Mouse (Mus musculus) hindbrain, embryonic 12.5 days (tissue): ENCODE results near the gene Ptpre. TPM values are rescaled to one million over a fixed set of nuclear protein-coding genes. Genes with fewer than 3 reads are reported as not detected.
"Not testable (repeated sequence)": the region's sequence is repeated elsewhere in the genome, so short reads cannot be mapped to it uniquely, and the experiment has no call there.

Experiments
- ATAC-seq: fragments of 200-750 bp; cut with Nextera tagmentation; 2 replicates; pipeline ENCODE4 v1.8.0; 2017; ENCODE audit warnings: moderate TSS enrichment; ENCODE audit not compliant: low FRiP score
- H3K27ac ChIP-seq: fragments of 300-500 bp; sonication (generic); 2 replicates; pipeline ENCODE4 v1.5.1; 2016; ENCODE audit warnings: mild to moderate bottlenecking
- H3K27me3 ChIP-seq: fragments of 300-500 bp; sonication (generic); 2 replicates; pipeline ENCODE4 v1.6.1; 2016; ENCODE audit warnings: mild to moderate bottlenecking
- H3K36me3 ChIP-seq: fragments of 300-500 bp; sonication (generic); 2 replicates; pipeline ENCODE4 v1.6.1; 2016; ENCODE audit warnings: mild to moderate bottlenecking
- H3K4me1 ChIP-seq: fragments of 300-500 bp; sonication (generic); 2 replicates; pipeline ENCODE4 v1.6.1; 2016
- H3K4me2 ChIP-seq: fragments of 300-500 bp; sonication (generic); replicated peaks from 2 replicates; pipeline ENCODE4 v1.6.1; 2016; ENCODE audit warnings: mild to moderate bottlenecking
- H3K4me3 ChIP-seq: fragments of 300-500 bp; sonication (generic); 2 replicates; pipeline ENCODE4 v1.5.1; 2016; ENCODE audit warnings: mild to moderate bottlenecking
- H3K9ac ChIP-seq: fragments of 300-500 bp; sonication (generic); 2 replicates; pipeline ENCODE4 v1.6.1; 2016; ENCODE audit warnings: mild to moderate bottlenecking, moderate library complexity
- H3K9me3 ChIP-seq: fragments of 300-500 bp; sonication (generic); replicated peaks from 2 replicates; pipeline ENCODE4 v1.6.1; 2016; ENCODE audit warnings: mild to moderate bottlenecking
- WGBS: fragments of 180-500 bp; shearing (Covaris S2); methylation state at CpG from one replicate; pipeline ENCODE4 v1.1.7; 2016; 5-methylcytosine and 5-hydroxymethylcytosine counted together
- polyA plus RNA-seq: library from polyadenylated mRNA; unstranded; fragments of >200 nt; fragmentation: Nextera tagmentation; extraction: Ambion mirVana; gene quantifications from 2 replicates; pipeline ENCODE4 v1.2.1, GENCODE M21; 2016

Gene Ptpre
- polyA plus RNA-seq, 1 experiment from 2014 or later: 2.5 TPM

DNA sequence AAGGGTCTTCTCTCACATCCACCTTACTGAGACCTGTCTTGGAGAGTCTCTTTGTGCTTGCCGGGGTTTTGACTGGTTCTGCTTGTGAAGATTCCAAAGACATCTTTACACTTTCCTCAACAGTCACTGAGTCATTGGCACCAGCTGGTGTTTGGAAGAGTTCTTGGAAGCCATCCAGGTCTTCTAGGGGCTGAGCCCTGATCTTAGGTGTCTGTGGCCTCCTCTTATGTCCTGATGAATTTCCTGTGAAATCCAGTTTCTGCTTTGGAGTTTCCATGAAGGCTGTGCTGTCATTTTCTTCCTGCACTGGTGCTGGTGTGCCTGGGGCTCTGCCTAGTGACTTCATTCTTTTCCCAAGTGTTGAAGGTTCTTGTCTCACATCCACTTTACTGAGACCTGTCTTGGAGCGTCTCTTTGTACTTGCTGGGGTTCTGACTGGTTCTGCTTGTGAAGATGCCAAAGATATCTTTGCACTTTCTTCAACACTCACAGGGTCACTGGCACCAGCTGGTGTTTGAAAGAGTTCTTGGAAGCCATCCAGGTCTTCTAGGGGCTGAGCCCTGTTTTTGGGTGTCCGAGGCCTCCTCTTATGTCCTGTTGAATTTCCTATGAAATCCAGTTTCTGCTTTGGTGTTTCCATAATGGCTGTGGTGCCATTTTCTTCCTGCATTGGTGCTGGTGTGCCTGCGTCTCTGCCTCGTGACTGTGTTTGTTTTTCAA is 159.9 kb downstream of the Ptpre start:
- peaks cover 71% of the 10 kb centered on the region for H3K36me3 ChIP-seq
- WGBS: 98% methylated on average over 5 of the region's 5 CpGs

DNA sequence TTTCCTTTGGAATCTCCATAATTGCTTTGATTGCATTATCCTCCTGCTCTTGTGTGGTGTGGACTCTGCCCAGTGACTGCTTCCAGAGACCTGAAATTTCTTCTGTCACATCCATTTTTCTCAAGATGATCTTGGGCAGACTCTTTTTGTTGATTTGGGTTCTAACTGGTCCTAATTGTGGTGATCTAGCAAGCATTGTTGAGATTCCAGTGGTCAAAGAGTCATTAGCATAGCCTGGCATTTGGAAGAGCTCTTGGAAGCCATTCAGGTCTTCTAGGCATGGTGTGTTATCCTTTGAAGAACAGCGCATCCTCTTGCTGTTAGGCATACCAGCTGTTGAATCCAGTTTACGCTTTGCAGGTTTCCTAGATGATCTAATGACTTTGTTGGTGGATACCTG is 161.1 kb downstream of the Ptpre start:
- H3K9ac ChIP-seq: no peak overlapping the region
- no peak overlapping the region for H3K27ac ChIP-seq
- H3K4me2 ChIP-seq: no peak overlapping the region
- WGBS: 100% methylated on average over 2 of the region's 2 CpGs
- no peak for ATAC-seq
- H3K4me3 ChIP-seq: no peak overlapping the region
- no peaks in the 10 kb centered on the region for H3K27me3 ChIP-seq
- peaks cover 70% of the 10 kb centered on the region for H3K36me3 ChIP-seq
- no peaks in the 10 kb centered on the region for H3K4me1 ChIP-seq
- H3K9me3 ChIP-seq: no peaks in the 10 kb centered on the region

More for the DNA sequence above, 159.9 kb downstream of the Ptpre start:
- H3K4me2 ChIP-seq, H3K4me1 ChIP-seq, ATAC-seq, H3K27me3 ChIP-seq, H3K9me3 ChIP-seq, H3K9ac ChIP-seq, H3K27ac ChIP-seq, H3K4me3 ChIP-seq: not testable (repeated sequence)

DNA sequence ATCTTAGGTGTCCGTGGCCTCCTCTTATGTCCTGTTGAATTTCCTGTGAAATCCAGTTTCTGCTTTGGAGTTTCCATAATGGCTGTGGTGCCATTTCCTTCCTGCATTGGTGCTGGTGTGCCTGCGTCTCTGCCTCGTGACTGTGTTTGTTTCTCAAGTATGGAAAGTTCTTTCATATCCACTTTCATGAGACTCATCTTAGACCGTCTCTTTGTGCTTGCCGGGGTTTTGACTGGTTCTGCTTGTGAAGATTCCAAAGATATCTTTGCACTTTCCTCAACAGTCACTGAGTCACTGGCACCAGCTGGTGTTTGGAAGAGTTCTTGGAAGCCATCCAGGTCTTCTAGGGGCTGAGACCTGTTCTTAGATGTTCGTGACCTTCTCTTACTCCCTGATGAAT is 162.1 kb downstream of the Ptpre start:
- not testable (repeated sequence) for H3K9ac ChIP-seq, H3K4me1 ChIP-seq, ATAC-seq, H3K27me3 ChIP-seq, H3K9me3 ChIP-seq, H3K4me3 ChIP-seq, H3K4me2 ChIP-seq, H3K27ac ChIP-seq
- 89% methylated on average over 6 of the region's 6 CpGs for WGBS
- H3K36me3 ChIP-seq: peaks cover 73% of the 10 kb centered on the region

DNA sequence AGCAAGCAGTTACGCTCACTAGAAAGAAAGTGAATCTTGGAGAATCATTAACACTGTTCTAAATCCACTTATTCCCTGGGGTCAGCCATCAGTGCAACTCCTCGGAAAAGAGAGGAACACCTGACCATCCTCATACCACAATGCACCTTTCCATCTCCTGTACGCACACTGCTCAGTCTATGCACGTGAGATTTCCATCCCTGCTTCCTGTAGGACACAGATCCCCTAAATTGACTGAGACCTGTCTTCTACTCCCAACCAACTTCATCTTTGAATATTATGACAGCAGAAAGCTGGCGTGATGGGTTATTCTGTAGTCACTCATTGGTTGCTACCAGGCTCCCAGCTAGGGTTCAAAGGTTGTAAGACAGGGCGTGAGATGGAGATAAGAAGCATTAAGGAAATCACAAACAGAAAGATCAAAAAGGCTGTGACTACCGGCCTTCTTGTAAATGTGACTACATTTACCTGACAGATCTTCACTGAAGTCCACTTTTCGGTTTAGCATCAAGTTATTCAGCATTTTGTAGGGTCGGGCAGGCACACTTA is 166.4 kb downstream of the Ptpre start:
- Histone ChIP-seq H3K4me2 (no peak overlapping the region), H3K4me1 (no peaks in the 10 kb centered on the region), H3K9me3 (no peaks in the 10 kb centered on the region), H3K9ac (no peak overlapping the region), H3K36me3 (peaks cover 74% of the 10 kb centered on the region), H3K27me3 (no peaks in the 10 kb centered on the region), H3K4me3 (no peak overlapping the region), H3K27ac (no peak overlapping the region)
- no peak for ATAC-seq
- 95% methylated on average over 9 of the region's 9 CpGs for WGBS

DNA sequence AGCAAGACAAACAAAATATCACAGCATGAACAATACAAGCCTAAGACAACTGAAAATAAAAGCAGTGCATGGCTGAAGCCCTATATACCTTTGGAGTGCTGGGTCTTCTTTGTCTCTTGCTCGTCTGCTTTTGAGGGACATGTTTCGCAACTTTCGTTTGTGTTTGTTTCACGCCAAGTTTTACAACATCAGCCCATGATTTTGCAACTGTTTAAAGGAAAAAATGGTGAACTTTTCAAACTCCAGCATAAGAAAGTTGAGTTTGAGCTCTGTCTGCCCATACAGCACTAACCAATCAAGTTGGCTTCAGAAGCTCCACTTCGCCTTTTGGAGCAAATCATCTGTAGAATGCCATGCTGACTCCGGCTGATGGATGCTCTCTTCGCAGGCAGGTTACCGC is 167.0 kb downstream of the Ptpre start:
- Histone ChIP-seq H3K36me3 (peaks cover 74% of the 10 kb centered on the region), H3K4me1 (no peaks in the 10 kb centered on the region), H3K9ac (no peak overlapping the region), H3K9me3 (no peaks in the 10 kb centered on the region), H3K27ac (no peak overlapping the region), H3K4me2 (no peak overlapping the region), H3K27me3 (no peaks in the 10 kb centered on the region), H3K4me3 (no peak overlapping the region)
- no peak for ATAC-seq
- 96% methylated on average over 8 of the region's 8 CpGs for WGBS

DNA sequence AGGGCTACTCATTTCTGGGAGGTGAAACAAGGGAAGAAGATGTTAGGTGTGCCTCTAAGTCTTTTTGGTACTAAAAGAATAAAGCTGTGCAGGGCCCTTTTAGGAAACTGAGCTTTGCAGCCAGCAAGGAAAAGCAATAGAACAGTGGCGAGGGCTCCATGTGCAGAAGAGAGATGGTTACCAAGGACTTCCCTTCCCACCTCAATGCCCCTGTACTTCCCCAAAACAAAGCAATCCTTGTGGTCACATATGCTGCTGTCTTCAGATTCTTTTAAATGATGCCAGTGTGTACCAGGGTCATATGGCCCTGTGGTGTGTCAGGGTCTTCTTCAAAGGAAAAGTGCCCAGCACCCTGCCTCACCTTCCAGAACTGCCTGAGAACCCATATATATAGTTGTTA is 167.8 kb downstream of the Ptpre start:
- Histone ChIP-seq H3K4me3 (no peak overlapping the region), H3K9ac (no peak overlapping the region), H3K27ac (no peak overlapping the region), H3K4me2 (no peak overlapping the region), H3K27me3 (no peaks in the 10 kb centered on the region), H3K4me1 (no peaks in the 10 kb centered on the region), H3K36me3 (peaks cover 69% of the 10 kb centered on the region), H3K9me3 (no peaks in the 10 kb centered on the region)
- WGBS: 92% methylated on average over 1 of the region's 1 CpGs
- ATAC-seq: no peak

DNA sequence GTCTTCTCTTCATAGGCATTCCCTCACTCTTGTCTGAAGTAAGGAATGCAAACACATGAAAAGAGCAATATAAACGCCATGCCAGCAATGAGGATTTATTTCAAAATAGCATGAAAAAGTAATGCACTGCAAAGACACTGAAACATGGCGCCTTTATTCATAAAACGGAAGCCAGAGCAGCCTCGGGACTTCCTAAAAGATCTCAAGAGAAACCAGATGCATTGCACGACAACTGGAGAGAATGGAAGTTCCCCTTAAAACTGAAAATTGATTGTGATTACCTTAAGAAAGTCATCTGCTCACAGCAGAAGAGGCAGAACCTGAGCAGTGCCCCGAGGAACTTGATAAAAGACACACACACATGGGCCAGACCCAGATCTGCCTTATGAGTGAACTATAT is 168.5 kb downstream of the Ptpre start:
- Histone ChIP-seq H3K27me3 (no peaks in the 10 kb centered on the region), H3K4me2 (no peak overlapping the region), H3K9me3 (no peaks in the 10 kb centered on the region), H3K36me3 (peaks cover 62% of the 10 kb centered on the region), H3K4me1 (no peaks in the 10 kb centered on the region), H3K9ac (no peak overlapping the region), H3K4me3 (no peak overlapping the region), H3K27ac (no peak overlapping the region)
- 93% methylated on average over 6 of the region's 6 CpGs for WGBS
- ATAC-seq: no peak

DNA sequence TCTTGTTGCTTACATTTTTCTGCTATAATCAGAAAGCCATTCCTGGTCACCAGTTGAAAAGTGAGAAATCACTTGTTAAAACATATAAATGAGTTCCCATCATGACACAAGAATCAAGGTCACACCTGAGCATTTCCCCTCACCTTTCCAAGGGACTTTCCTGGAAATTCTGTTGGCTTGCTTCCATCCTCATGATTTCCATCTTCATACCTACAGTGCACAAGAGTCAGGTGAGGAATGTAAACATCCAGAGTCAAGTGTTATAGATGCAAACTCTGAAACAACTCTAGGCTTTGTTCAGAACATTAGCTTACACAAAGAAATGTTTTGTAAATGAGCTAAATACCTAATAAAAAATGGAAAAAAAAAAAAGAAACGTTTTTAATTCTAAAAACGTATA is 173.4 kb downstream of the Ptpre start:
- no peak overlapping the region for H3K4me2 ChIP-seq
- peaks cover 23% of the 10 kb centered on the region for H3K4me1 ChIP-seq
- H3K9ac ChIP-seq: no peak overlapping the region
- no peaks in the 10 kb centered on the region for H3K27me3 ChIP-seq
- H3K9me3 ChIP-seq: no peaks in the 10 kb centered on the region
- H3K27ac ChIP-seq: no peak overlapping the region
- no peak for ATAC-seq
- no peak overlapping the region for H3K4me3 ChIP-seq
- H3K36me3 ChIP-seq: peaks cover 32% of the 10 kb centered on the region
- 82% methylated on average over 2 of the region's 2 CpGs for WGBS

DNA sequence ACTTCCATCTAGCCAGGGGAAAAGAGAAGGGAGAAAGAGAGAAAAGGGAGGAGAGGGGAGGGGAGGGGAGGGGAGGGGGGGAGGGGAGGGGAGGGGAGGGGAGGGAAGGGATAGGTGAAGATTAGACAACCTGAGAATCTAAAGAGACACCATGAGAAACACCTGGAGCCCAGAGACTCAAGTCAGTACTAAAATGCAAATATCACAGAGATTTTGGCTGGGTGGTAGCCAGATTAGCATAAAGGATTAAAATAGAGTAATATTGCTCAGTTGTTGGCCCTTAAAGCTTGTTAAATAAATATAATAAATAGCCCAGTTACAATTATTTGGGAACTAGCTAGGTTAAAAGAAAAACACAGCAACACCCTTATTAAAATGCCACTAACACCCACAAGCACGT is 175.3 kb downstream of the Ptpre start:
- WGBS: 84% methylated on average over 1 of the region's 1 CpGs

DNA sequence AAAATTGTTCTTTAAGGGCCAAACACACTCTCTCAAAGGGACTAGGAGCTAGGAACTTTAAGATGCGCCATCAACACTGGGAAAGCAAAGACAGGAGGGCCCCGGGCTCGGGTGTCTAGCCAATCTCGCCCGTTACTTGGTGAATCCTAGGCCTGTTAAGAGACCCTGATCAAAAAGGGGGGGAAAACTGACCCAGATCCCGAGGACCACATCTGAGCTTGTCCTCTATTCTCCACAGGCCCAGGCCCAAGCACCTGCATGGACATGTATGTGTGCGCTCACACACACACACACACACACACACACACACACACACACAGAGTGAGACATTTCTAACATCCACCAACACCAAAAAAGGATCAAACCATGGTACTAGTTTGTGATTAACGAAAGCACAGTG is 176.0 kb downstream of the Ptpre start:
- ATAC-seq: no peak
- Histone ChIP-seq H3K4me3 (peak overlapping the region; percentile 69), H3K36me3 (0 out of 2 replicates have a peak, but pooled peaks cover 9% of the 10 kb centered on the region), H3K4me1 (peaks cover 24% of the 10 kb centered on the region), H3K27ac (no peak overlapping the region), H3K27me3 (no peaks in the 10 kb centered on the region), H3K4me2 (peak overlapping the region; percentile 93), H3K9me3 (no peaks in the 10 kb centered on the region), H3K9ac (no peak overlapping the region)
- WGBS: 77% methylated on average over 8 of the region's 8 CpGs

More for the DNA sequence above, 175.3 kb downstream of the Ptpre start:
- no peaks in the 10 kb centered on the region for H3K9me3 ChIP-seq
- H3K4me1 ChIP-seq: peaks cover 24% of the 10 kb centered on the region
- H3K4me3 ChIP-seq: no peak overlapping the region
- ATAC-seq: no peak
- no peak overlapping the region for H3K9ac ChIP-seq
- no peaks in the 10 kb centered on the region for H3K27me3 ChIP-seq
- H3K36me3 ChIP-seq: peaks cover 15% of the 10 kb centered on the region
- no peak overlapping the region for H3K27ac ChIP-seq
- peak overlapping the region; percentile 93; the same call in 1 of the 2 replicates for H3K4me2 ChIP-seq

DNA sequence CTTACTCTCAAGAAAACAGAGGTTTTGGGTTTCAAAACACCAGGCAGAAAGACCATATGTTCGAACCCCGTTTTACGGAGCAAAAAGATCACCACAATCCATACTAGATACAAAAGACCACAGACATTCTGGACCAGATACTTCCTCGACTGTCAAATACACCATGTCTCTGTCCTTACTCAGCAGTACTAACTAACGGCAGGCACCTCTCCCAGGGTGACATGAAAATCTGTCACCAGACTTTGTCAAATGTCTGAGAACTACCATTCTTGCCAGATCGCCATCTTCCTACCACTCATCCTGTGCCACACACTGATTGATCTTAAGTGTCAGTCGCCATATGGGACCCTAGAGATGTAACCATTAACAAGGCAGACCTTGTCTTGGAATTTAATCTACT is 177.9 kb downstream of the Ptpre start:
- 5% methylated on average over 7 of the region's 7 CpGs for WGBS
- Histone ChIP-seq H3K4me1 (peaks cover 24% of the 10 kb centered on the region), H3K4me3 (peak overlapping the region; percentile 69), H3K9ac (peak overlapping the region; percentile 79), H3K27me3 (no peaks in the 10 kb centered on the region), H3K9me3 (no peaks in the 10 kb centered on the region), H3K4me2 (peak overlapping the region; percentile 93), H3K36me3 (no peaks in the 10 kb centered on the region), H3K27ac (no peak overlapping the region)
- no peak for ATAC-seq

DNA sequence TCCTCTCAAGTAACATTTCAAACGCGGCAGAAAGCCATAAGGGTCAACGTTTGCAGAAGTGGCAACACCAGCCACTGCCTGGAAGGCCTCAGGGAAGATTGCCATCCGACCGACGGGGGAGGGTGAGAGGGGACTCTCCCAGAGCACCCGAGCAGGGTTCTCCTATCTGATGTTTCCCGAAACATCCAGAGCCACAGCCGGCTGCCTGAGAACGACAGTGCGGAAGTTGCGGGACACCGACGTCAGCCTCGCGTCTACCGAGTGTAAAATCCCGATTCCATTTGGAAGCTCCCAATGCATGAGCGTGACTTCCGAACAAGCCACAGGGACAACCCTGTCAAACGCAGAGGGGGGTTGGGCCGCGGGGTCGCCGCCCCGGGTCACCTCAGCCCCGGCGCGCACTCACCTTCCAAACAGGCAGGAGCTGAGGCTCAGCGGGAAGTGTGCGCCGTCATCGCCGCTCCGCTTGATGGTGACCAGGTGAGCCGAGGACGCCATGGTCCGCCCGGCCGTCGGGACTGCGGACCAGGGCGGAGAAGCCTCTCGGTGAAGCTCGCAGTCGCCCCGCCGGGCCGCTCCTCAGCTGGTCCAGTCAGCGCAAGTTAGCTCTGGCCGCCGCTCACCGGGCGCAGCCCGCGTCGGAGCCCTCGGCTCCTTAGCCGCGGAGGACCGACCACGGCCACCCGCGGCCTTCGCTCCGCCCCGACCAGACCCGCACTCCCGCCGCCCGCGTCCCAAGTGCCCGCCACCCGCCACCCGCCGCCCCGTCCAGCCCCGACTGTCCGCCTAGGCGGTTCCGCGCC is 178.6 kb downstream of the Ptpre start, which contains the start of gene Mki67:
TSS of gene Mki67 (minus strand) at position 720 of the 803 bp plus-strand sequence.
- peaks cover 24% of the 10 kb centered on the region for H3K4me1 ChIP-seq
- WGBS: under 1% methylated on average over 82 of the region's 82 CpGs
- H3K4me2 ChIP-seq: peak within 1 kb of the TSS; percentile 93
- H3K36me3 ChIP-seq: no peaks in the 10 kb centered on the region
- H3K4me3 ChIP-seq: peak within 1 kb of the TSS; percentile 69
- H3K27me3 ChIP-seq: no peaks in the 10 kb centered on the region
- peak within 1 kb of the TSS; percentile 52; the same call in 1 of the 2 replicates for H3K27ac ChIP-seq
- peak within 1 kb of the TSS; percentile 79 for H3K9ac ChIP-seq
- ATAC-seq: peak; percentile 73
- H3K9me3 ChIP-seq: no peaks in the 10 kb centered on the region
